Mouse (Mus musculus) midbrain, embryonic 16.5 days (tissue): ENCODE measurements around the gene Tpsb2. TPM values are rescaled to one million over a fixed set of nuclear protein-coding genes. Genes with fewer than 3 reads are reported as not detected.
A peak's percentile ranks its signal among the peaks of the same experiment; 100 is the strongest.

Experiments
- ATAC-seq: fragments of 200-750 bp; cut with Nextera tagmentation; 2 replicates; pipeline ENCODE4 v1.8.0; 2017; ENCODE audit warnings: moderate TSS enrichment
- H3K27ac ChIP-seq: fragments of 300-500 bp; sonication (generic); 2 replicates; pipeline ENCODE4 v1.5.1; 2014; ENCODE audit warnings: mild to moderate bottlenecking, low read length, mixed read lengths
- H3K27me3 ChIP-seq: fragments of 300-500 bp; sonication (generic); 2 replicates; pipeline ENCODE4 v1.6.1; 2014; ENCODE audit warnings: low read depth, low read length, mixed read lengths; ENCODE audit not compliant: control insufficient read depth, insufficient read depth
- H3K36me3 ChIP-seq: fragments of 300-500 bp; sonication (generic); 2 replicates; pipeline ENCODE4 v1.6.1; 2014; ENCODE audit warnings: mild to moderate bottlenecking, low read length, moderate library complexity, mixed read lengths; ENCODE audit not compliant: control insufficient read depth, insufficient read depth
- H3K4me1 ChIP-seq: fragments of 300-500 bp; sonication (generic); 2 replicates; pipeline ENCODE4 v1.6.1; 2014; ENCODE audit warnings: mild to moderate bottlenecking, low read length, mixed read lengths; ENCODE audit not compliant: control insufficient read depth, insufficient read depth
- H3K4me2 ChIP-seq: fragments of 300-500 bp; sonication (generic); 2 replicates; pipeline ENCODE4 v1.6.1; 2014; ENCODE audit warnings: mild to moderate bottlenecking, low read length, mixed read lengths
- H3K4me3 ChIP-seq: fragments of 300-500 bp; sonication (generic); 2 replicates; pipeline ENCODE4 v1.5.1; 2014; ENCODE audit warnings: low read depth, mild to moderate bottlenecking, low read length, moderate library complexity, mixed read lengths
- H3K9ac ChIP-seq: fragments of 300-500 bp; sonication (generic); 2 replicates; pipeline ENCODE4 v1.6.1; 2014; ENCODE audit warnings: low read depth, low read length, mixed read lengths
- H3K9me3 ChIP-seq: fragments of 300-500 bp; sonication (generic); replicated peaks from 2 replicates; pipeline ENCODE4 v1.6.1; 2014; ENCODE audit warnings: mild to moderate bottlenecking, low read length, mixed read lengths; ENCODE audit not compliant: control insufficient read depth, poor library complexity, severe bottlenecking
- WGBS: fragments of 180-500 bp; shearing (Covaris S2); extraction: QIAGEN DNeasy Blood & Tissue Kit; methylation state at CpG from one replicate; pipeline ENCODE4 v1.1.7; 2014; 5-methylcytosine and 5-hydroxymethylcytosine counted together
- polyA plus RNA-seq: library from polyadenylated mRNA; unstranded; fragments of >200 nt; fragmentation: Nextera tagmentation; extraction: Ambion mirVana; gene quantifications from 2 replicates; pipeline ENCODE4 v1.2.1, GENCODE M21; 2015

The Tpsb2 gene
- 0.23 TPM in 1 of 2 replicates, not detected in the other for polyA plus RNA-seq

GRCm38 (mm10) chr17:25366005-25366404, at the start of gene Tpsb2:
Gene Tpsb2, plus strand, starts transcription at chr17:25366305.
- H3K27me3 ChIP-seq: no peaks in the 10 kb centered on the region
- H3K9me3 ChIP-seq: no peaks in the 10 kb centered on the region
- no peak within 1 kb of the TSS for H3K4me3 ChIP-seq
- no peak within 1 kb of the TSS for H3K4me2 ChIP-seq
- H3K27ac ChIP-seq: no peak within 1 kb of the TSS
- WGBS: 68% methylated on average over 2 of the region's 2 CpGs
- no peak within 1 kb of the TSS for H3K9ac ChIP-seq
- ATAC-seq: no peak
- no peaks in the 10 kb centered on the region for H3K4me1 ChIP-seq
- H3K36me3 ChIP-seq: no peaks in the 10 kb centered on the region

- no peak within 1 kb of the TSS for H3K4me3 ChIP-seq
- H3K4me2 ChIP-seq: no peak within 1 kb of the TSS
- WGBS: 78% methylated on average over 5 of the region's 5 CpGs
- no peak for ATAC-seq
- H3K27ac ChIP-seq: no peak within 1 kb of the TSS
- no peaks in the 10 kb centered on the region for H3K4me1 ChIP-seq
- no peaks in the 10 kb centered on the region for H3K9me3 ChIP-seq
- no peaks in the 10 kb centered on the region for H3K36me3 ChIP-seq
- no peaks in the 10 kb centered on the region for H3K27me3 ChIP-seq
- no peak within 1 kb of the TSS for H3K9ac ChIP-seq
Observed at GRCm38 (mm10) chr17:25318354-25318753, 47.8 kb upstream of the Tpsb2 start, which contains the start of gene Prss29. Gene Prss29, plus strand, starts transcription at chr17:25318654.

- 97% methylated on average over 8 of the region's 8 CpGs for WGBS
- no peaks in the 10 kb centered on the region for H3K9me3 ChIP-seq
- H3K27me3 ChIP-seq: no peaks in the 10 kb centered on the region
- H3K9ac ChIP-seq: no peak overlapping the region
- no peak overlapping the region for H3K27ac ChIP-seq
- no peak overlapping the region for H3K4me3 ChIP-seq
- H3K4me1 ChIP-seq: no peaks in the 10 kb centered on the region
- ATAC-seq: no peak
- H3K36me3 ChIP-seq: no peaks in the 10 kb centered on the region
- no peak overlapping the region for H3K4me2 ChIP-seq
Observed at GRCm38 (mm10) chr17:25320819-25321218, 45.3 kb upstream of the Tpsb2 start.

DNA sequence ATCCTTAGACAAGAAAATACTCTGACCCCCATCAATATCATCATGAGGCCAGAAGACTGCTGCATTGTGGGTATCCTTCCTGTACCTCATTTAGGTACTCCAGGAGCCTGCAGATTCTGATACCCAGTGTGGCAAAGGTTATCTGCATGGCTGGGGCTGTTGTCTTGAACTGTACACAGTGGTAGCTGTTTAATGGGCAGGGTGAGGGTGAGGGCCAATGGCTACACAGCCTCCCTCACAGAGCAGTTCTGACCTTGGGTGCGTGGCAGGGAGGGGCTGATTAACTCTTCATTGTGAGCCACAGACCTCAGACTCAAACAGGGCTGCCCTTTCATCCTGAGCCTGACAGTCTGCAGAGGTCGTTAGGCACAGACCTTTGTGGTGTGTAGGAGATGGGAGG, 43.2 kb upstream of the Tpsb2 start:
- H3K4me3 ChIP-seq: no peak overlapping the region
- no peaks in the 10 kb centered on the region for H3K36me3 ChIP-seq
- no peak overlapping the region for H3K27ac ChIP-seq
- H3K4me2 ChIP-seq: no peak overlapping the region
- H3K27me3 ChIP-seq: no peaks in the 10 kb centered on the region
- no peak overlapping the region for H3K9ac ChIP-seq
- no peaks in the 10 kb centered on the region for H3K9me3 ChIP-seq
- no peak for ATAC-seq
- WGBS: 28% methylated on average over 2 of the region's 2 CpGs
- no peaks in the 10 kb centered on the region for H3K4me1 ChIP-seq

DNA sequence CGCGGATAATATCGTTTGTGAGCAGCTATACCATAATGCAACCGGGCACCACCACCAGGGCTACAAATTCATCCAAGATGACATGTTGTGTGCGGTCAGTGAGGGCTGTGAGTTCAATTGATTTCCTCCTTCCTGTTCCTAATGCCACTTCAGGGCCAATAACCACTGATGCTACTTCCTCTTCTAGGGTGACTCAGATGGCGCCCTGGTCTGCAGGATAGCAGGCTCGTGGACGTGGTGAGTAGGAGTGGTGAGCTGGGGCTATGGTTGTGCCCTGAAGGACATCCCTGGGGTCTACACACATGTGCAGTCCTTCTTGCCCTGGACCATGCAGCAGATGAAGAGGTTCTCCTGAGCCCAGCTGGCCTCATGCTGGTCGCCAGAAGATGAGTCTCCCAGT, 33.8 kb upstream of the Tpsb2 start:
- WGBS: 79% methylated on average over 9 of the region's 9 CpGs

GRCm38 (mm10) chr17:25333943-25334342, 32.2 kb upstream of the Tpsb2 start:
- peak overlapping the region; percentile 40; the same call in 1 of the 2 replicates for H3K9ac ChIP-seq
- no peaks in the 10 kb centered on the region for H3K27me3 ChIP-seq
- H3K36me3 ChIP-seq: no peaks in the 10 kb centered on the region
- no peaks in the 10 kb centered on the region for H3K4me1 ChIP-seq
- no peak overlapping the region for H3K4me3 ChIP-seq
- no peak overlapping the region for H3K27ac ChIP-seq
- no peak overlapping the region for H3K4me2 ChIP-seq
- under 1% methylated on average over 8 of the region's 8 CpGs for WGBS
- no peaks in the 10 kb centered on the region for H3K9me3 ChIP-seq
- no peak for ATAC-seq

More for the DNA sequence above, 33.8 kb upstream of the Tpsb2 start:
- H3K27ac ChIP-seq: no peak overlapping the region
- no peak overlapping the region for H3K9ac ChIP-seq
- H3K4me3 ChIP-seq: no peak overlapping the region
- no peaks in the 10 kb centered on the region for H3K27me3 ChIP-seq
- no peaks in the 10 kb centered on the region for H3K36me3 ChIP-seq
- H3K4me2 ChIP-seq: no peak overlapping the region
- ATAC-seq: no peak
- no peaks in the 10 kb centered on the region for H3K4me1 ChIP-seq
- H3K9me3 ChIP-seq: no peaks in the 10 kb centered on the region

- Histone ChIP-seq H3K36me3 (no peaks in the 10 kb centered on the region), H3K9me3 (no peaks in the 10 kb centered on the region), H3K27me3 (no peaks in the 10 kb centered on the region), H3K4me2 (no peak overlapping the region), H3K9ac (no peak overlapping the region), H3K4me3 (no peak overlapping the region), H3K27ac (no peak overlapping the region), H3K4me1 (no peaks in the 10 kb centered on the region)
- WGBS: 91% methylated on average over 4 of the region's 4 CpGs
- ATAC-seq: no peak
Observed at GRCm38 (mm10) chr17:25338218-25338617, 27.9 kb upstream of the Tpsb2 start.

DNA sequence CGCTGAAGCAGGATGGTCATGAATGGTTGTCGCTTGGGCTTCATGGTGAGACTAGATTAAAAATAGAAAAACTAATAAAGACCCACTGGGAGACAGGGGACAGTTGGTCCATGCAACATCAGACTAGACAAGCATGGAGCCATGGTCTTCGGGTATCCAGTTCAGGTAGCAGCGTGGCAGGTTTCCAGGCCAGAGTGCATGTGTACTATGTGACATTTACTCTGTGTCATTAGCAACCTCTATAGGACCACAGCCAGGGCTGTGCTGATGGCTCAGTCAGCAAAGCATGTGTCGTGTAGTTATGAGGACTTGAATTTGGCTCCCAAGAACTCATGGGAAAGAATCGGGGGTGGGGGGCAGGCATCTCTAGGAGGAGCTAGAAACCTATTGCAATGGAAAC, 26.1 kb upstream of the Tpsb2 start:
- WGBS: 91% methylated on average over 6 of the region's 6 CpGs
- H3K4me3 ChIP-seq: no peak overlapping the region
- H3K4me1 ChIP-seq: no peaks in the 10 kb centered on the region
- ATAC-seq: no peak
- H3K4me2 ChIP-seq: no peak overlapping the region
- H3K9me3 ChIP-seq: no peaks in the 10 kb centered on the region
- H3K27ac ChIP-seq: no peak overlapping the region
- no peaks in the 10 kb centered on the region for H3K27me3 ChIP-seq
- no peak overlapping the region for H3K9ac ChIP-seq
- no peaks in the 10 kb centered on the region for H3K36me3 ChIP-seq

GRCm38 (mm10) chr17:25341490-25341889, 24.6 kb upstream of the Tpsb2 start:
- no peak for ATAC-seq
- 60% methylated on average over 3 of the region's 3 CpGs for WGBS

More at GRCm38 (mm10) chr17:25341490-25341889, 24.6 kb upstream of the Tpsb2 start:
- H3K36me3 ChIP-seq: no peaks in the 10 kb centered on the region
- H3K27ac ChIP-seq: no peak overlapping the region
- H3K9ac ChIP-seq: no peak overlapping the region
- H3K27me3 ChIP-seq: no peaks in the 10 kb centered on the region
- no peaks in the 10 kb centered on the region for H3K9me3 ChIP-seq
- no peaks in the 10 kb centered on the region for H3K4me1 ChIP-seq
- H3K4me2 ChIP-seq: no peak overlapping the region
- H3K4me3 ChIP-seq: no peak overlapping the region
